Mouse (Mus musculus) neural tube, embryonic 13.5 days (tissue): ENCODE data around the gene Exoc6. TPM values are rescaled to one million over a fixed set of nuclear protein-coding genes. Genes with fewer than 3 reads are reported as not detected.

Source experiments
- ATAC-seq: fragments of 200-750 bp; cut with Nextera tagmentation; 2 replicates; pipeline ENCODE4 v1.8.0; 2017; ENCODE audit warnings: low read depth, mild to moderate bottlenecking, moderate TSS enrichment, moderate library complexity
- H3K27ac ChIP-seq: fragments of 300-500 bp; sonication (generic); replicated peaks from 2 replicates; pipeline ENCODE4 v1.5.1; 2015; ENCODE audit warnings: moderate library complexity, mild to moderate bottlenecking, inconsistent platforms
- H3K27me3 ChIP-seq: fragments of 300-500 bp; sonication (generic); 2 replicates; pipeline ENCODE4 v1.6.1; 2015; ENCODE audit warnings: mild to moderate bottlenecking, inconsistent platforms
- H3K36me3 ChIP-seq: fragments of 300-500 bp; sonication (generic); 2 replicates; pipeline ENCODE4 v1.6.1; 2015; ENCODE audit warnings: mild to moderate bottlenecking, inconsistent platforms
- H3K4me1 ChIP-seq: fragments of 300-500 bp; sonication (generic); replicated peaks from 2 replicates; pipeline ENCODE4 v1.6.1; 2015; ENCODE audit warnings: inconsistent platforms
- H3K4me2 ChIP-seq: fragments of 300-500 bp; sonication (generic); 2 replicates; pipeline ENCODE4 v1.6.1; 2015; ENCODE audit warnings: inconsistent platforms, mild to moderate bottlenecking, moderate library complexity
- H3K4me3 ChIP-seq: fragments of 300-500 bp; sonication (generic); 2 replicates; pipeline ENCODE4 v1.5.1; 2015; ENCODE audit warnings: mild to moderate bottlenecking, inconsistent platforms
- H3K9ac ChIP-seq: fragments of 300-500 bp; sonication (generic); 2 replicates; pipeline ENCODE4 v1.6.1; 2015; ENCODE audit warnings: moderate library complexity, mild to moderate bottlenecking, inconsistent platforms
- H3K9me3 ChIP-seq: fragments of 300-500 bp; sonication (generic); 2 replicates; pipeline ENCODE4 v1.6.1; 2016; ENCODE audit warnings: inconsistent platforms
- WGBS: fragments of 180-500 bp; shearing (Covaris S2); methylation state at CpG from one replicate; pipeline ENCODE4 v1.1.7; 2015; 5-methylcytosine and 5-hydroxymethylcytosine counted together
- polyA plus RNA-seq: library from polyadenylated mRNA; unstranded; fragments of >200 nt; fragmentation: Nextera tagmentation; extraction: Ambion mirVana; gene quantifications from 2 replicates; pipeline ENCODE4 v1.2.1, GENCODE M21; 2015

Exoc6 gene
- 14.7 and 16.3 TPM in 2 replicates for polyA plus RNA-seq

DNA sequence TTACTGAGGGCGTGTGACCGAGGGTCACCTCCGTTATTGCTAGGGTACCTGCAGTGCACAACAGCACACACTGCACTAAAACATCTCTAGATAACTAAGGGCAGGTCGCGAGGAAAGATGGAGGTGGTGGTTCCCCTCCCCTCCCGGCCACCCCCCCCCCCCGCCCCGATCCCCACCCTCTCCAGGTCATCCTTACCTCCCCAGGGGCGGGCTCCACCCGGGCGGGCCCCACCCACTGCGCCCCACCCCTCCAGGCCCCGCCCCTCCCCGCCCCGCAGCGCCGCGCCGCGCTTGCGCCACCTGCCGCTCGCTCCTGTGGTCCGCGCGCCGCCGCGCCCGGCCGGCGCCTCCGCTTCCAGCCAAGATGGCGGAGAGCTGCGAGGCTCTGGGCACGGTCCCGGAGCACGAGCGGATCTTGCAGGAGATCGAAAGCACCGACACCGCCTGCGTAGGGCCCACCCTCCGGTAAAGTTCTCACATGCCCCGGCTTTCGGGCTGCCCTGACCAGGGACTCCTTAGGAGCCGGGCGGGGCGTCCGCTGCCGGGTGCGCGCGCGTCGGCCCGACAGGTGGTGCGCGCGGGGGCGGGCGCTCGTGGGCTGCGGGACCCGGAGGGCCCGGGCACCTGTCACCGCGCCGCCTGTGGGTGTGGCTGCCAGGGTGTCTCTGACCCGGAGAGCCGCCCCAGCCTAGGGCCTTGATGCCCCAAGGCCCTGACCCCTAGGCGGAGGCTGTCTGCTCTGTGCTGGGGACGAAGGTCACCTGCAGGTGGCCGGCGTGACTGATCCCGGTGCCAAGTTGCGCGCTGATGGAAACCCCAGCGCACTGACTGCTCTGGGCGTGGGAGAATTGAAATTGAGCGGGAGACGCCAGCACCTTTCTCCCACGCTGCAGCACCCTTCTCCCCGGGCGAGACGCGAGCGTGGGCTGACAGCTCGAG, at the start of gene Exoc6:
Exoc6 (plus strand) TSS at position 318 of the 939 bp plus-strand sequence.
- peak; percentile 92 for ATAC-seq
- H3K9me3 ChIP-seq: no peaks in the 10 kb centered on the region
- peak within 1 kb of the TSS; percentile 95 for H3K4me2 ChIP-seq
- 0 out of 2 replicates have a peak, but pooled peaks cover 7% of the 10 kb centered on the region for H3K4me1 ChIP-seq
- H3K27ac ChIP-seq: peak within 1 kb of the TSS; percentile 75
- 1% methylated on average over 82 of the region's 89 CpGs for WGBS
- H3K27me3 ChIP-seq: peaks cover 27% of the 10 kb centered on the region
- peak within 1 kb of the TSS; percentile 79 for H3K4me3 ChIP-seq
- H3K36me3 ChIP-seq: no peaks in the 10 kb centered on the region
- H3K9ac ChIP-seq: peak within 1 kb of the TSS; percentile 80

DNA sequence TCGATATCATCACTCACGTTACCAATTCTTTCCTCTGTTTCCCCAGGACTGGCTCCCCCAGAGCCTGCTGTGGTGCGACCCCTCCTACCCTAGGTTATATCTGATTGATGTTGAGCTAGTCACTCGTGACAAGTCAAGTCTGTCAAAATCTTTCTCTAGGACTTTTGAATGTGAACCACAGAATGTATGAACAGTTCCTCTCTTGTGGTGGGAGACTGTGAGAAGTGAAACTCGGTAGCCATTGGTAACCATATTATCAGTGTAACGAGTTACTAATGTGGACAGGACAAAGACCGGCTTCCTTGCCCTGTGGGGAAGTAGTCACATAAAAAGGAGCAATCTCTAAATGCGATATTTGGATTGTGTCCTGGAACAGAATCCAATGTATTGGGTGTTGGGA, 47.2 kb upstream of the Exoc6 start:
- Histone ChIP-seq H3K36me3 (no peaks in the 10 kb centered on the region), H3K9ac (no peak overlapping the region), H3K9me3 (no peaks in the 10 kb centered on the region), H3K4me1 (no peaks in the 10 kb centered on the region), H3K4me2 (no peak overlapping the region), H3K4me3 (no peak overlapping the region), H3K27ac (no peak overlapping the region), H3K27me3 (no peaks in the 10 kb centered on the region)
- 86% methylated on average over 8 of the region's 8 CpGs for WGBS
- ATAC-seq: no peak

DNA sequence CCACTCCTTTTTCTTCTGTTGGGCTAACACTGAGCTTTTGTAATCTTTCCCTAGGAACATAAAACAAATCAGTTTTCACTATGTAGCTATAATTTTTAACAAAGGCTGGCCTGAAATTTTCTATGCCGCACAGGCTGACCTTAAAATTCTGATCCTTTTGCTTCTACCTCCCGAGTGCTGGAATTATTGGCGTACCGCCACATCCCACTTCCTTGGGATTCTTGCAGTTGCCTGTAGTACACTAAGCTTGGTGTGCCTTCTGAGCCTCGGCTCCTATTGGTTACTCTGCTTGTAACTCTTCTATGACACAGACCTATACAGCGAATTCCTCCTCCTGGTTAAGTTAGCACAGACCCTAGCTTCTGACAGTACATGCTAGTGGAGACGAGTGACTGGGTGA, 44.2 kb upstream of the Exoc6 start:
- H3K4me2 ChIP-seq: no peak overlapping the region
- no peaks in the 10 kb centered on the region for H3K36me3 ChIP-seq
- no peak overlapping the region for H3K4me3 ChIP-seq
- no peaks in the 10 kb centered on the region for H3K27me3 ChIP-seq
- whole genome bisulfite sequencing: 80% methylated on average over 7 of the region's 7 CpGs
- no peak for ATAC-seq
- H3K4me1 ChIP-seq: no peaks in the 10 kb centered on the region
- no peak overlapping the region for H3K9ac ChIP-seq
- no peaks in the 10 kb centered on the region for H3K9me3 ChIP-seq
- H3K27ac ChIP-seq: no peak overlapping the region

GRCm38 (mm10) chr19:37506614-37507013, 43.6 kb upstream of the Exoc6 start:
- Histone ChIP-seq H3K9ac (no peak overlapping the region), H3K27ac (no peak overlapping the region), H3K36me3 (no peaks in the 10 kb centered on the region), H3K4me3 (no peak overlapping the region), H3K4me2 (no peak overlapping the region), H3K4me1 (no peaks in the 10 kb centered on the region), H3K27me3 (no peaks in the 10 kb centered on the region), H3K9me3 (no peaks in the 10 kb centered on the region)
- ATAC-seq: no peak
- 67% methylated on average over 5 of the region's 5 CpGs for WGBS

GRCm38 (mm10) chr19:37509725-37510124, 40.5 kb upstream of the Exoc6 start:
- WGBS: 18% methylated on average over 11 of the region's 11 CpGs

GRCm38 (mm10) chr19:37514811-37515292, 35.4 kb upstream of the Exoc6 start:
- ATAC-seq: no peak
- Histone ChIP-seq H3K27me3 (no peaks in the 10 kb centered on the region), H3K27ac (no peak overlapping the region), H3K36me3 (no peaks in the 10 kb centered on the region), H3K4me2 (no peak overlapping the region), H3K4me1 (no peaks in the 10 kb centered on the region), H3K4me3 (no peak overlapping the region), H3K9me3 (no peaks in the 10 kb centered on the region), H3K9ac (no peak overlapping the region)
- WGBS: 66% methylated on average over 7 of the region's 7 CpGs

More at GRCm38 (mm10) chr19:37509725-37510124, 40.5 kb upstream of the Exoc6 start:
- H3K27me3 ChIP-seq: no peaks in the 10 kb centered on the region
- H3K36me3 ChIP-seq: no peaks in the 10 kb centered on the region
- H3K9me3 ChIP-seq: no peaks in the 10 kb centered on the region
- H3K4me3 ChIP-seq: no peak overlapping the region
- H3K4me2 ChIP-seq: no peak overlapping the region
- no peak overlapping the region for H3K27ac ChIP-seq
- ATAC-seq: no peak
- H3K9ac ChIP-seq: no peak overlapping the region
- H3K4me1 ChIP-seq: no peaks in the 10 kb centered on the region

- H3K4me2 ChIP-seq: no peak overlapping the region
- H3K4me3 ChIP-seq: no peak overlapping the region
- ATAC-seq: no peak
- H3K27me3 ChIP-seq: no peaks in the 10 kb centered on the region
- no peaks in the 10 kb centered on the region for H3K4me1 ChIP-seq
- no peak overlapping the region for H3K9ac ChIP-seq
- no peak overlapping the region for H3K27ac ChIP-seq
- H3K9me3 ChIP-seq: no peaks in the 10 kb centered on the region
- 88% methylated on average over 7 of the region's 7 CpGs for WGBS
- H3K36me3 ChIP-seq: no peaks in the 10 kb centered on the region
These were observed 32.8 kb upstream of the Exoc6 start for GRCm38 (mm10) chr19:37517419-37517818.

- Histone ChIP-seq H3K9ac (no peak overlapping the region), H3K4me3 (no peak overlapping the region), H3K27me3 (no peaks in the 10 kb centered on the region), H3K9me3 (no peaks in the 10 kb centered on the region), H3K4me1 (no peaks in the 10 kb centered on the region), H3K36me3 (no peaks in the 10 kb centered on the region), H3K27ac (no peak overlapping the region), H3K4me2 (no peak overlapping the region)
- ATAC-seq: no peak
- 61% methylated on average over 18 of the region's 18 CpGs for WGBS
These were observed 29.3 kb upstream of the Exoc6 start for GRCm38 (mm10) chr19:37520740-37521433.

DNA sequence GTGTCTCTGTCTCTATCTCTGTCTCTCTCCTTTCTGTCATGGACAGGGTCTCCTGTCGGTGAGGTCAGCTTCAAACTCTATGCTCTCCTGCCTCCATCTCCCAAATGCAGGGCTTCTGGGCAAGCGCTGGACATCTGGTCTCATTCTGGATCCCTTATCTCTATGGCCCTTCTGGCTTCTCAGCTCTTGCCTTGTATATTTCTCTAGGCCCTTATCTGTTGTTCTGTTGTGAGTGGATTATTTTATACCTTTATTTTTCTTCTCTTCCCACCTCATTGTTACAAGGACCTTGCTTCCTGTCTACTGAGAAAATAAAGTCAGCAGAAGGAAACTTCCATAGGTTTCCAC, 28.8 kb upstream of the Exoc6 start:
- no peak overlapping the region for H3K27ac ChIP-seq
- H3K27me3 ChIP-seq: no peaks in the 10 kb centered on the region
- H3K9ac ChIP-seq: no peak overlapping the region
- no peaks in the 10 kb centered on the region for H3K9me3 ChIP-seq
- no peak overlapping the region for H3K4me2 ChIP-seq
- no peaks in the 10 kb centered on the region for H3K36me3 ChIP-seq
- H3K4me3 ChIP-seq: no peak overlapping the region
- no peak for ATAC-seq
- H3K4me1 ChIP-seq: no peaks in the 10 kb centered on the region
- WGBS: 68% methylated on average over 2 of the region's 2 CpGs

GRCm38 (mm10) chr19:37523280-37524062, 26.7 kb upstream of the Exoc6 start:
- 81% methylated on average over 15 of the region's 15 CpGs for WGBS
- Histone ChIP-seq H3K9me3 (no peaks in the 10 kb centered on the region), H3K36me3 (no peaks in the 10 kb centered on the region), H3K4me3 (no peak overlapping the region), H3K27ac (no peak overlapping the region), H3K4me1 (no peaks in the 10 kb centered on the region), H3K9ac (no peak overlapping the region), H3K27me3 (no peaks in the 10 kb centered on the region), H3K4me2 (no peak overlapping the region)
- ATAC-seq: no peak

DNA sequence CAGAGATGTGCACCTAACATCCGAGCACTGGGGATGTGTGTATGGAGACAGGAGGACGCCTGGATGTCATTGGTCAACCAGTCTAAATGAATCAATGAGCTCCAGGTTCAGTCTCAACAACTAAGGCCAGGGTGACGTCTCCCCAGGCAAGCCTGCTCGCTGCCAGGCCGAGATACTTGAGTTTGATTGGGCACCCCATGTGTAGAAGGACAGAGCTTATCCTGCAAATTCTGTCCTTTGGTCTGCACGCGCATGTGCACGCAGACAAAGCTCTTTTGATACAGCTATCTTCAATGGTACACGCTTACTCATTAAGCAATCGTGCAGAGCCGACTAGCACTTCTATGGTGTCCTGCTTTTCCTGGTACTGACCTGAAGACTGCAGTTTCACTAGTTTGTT, 24.3 kb upstream of the Exoc6 start:
- Histone ChIP-seq H3K4me3 (no peak overlapping the region), H3K4me1 (no peaks in the 10 kb centered on the region), H3K4me2 (no peak overlapping the region), H3K27me3 (no peaks in the 10 kb centered on the region), H3K9ac (no peak overlapping the region), H3K27ac (no peak overlapping the region), H3K9me3 (no peaks in the 10 kb centered on the region), H3K36me3 (no peaks in the 10 kb centered on the region)
- no peak for ATAC-seq
- 90% methylated on average over 11 of the region's 11 CpGs for WGBS

- H3K4me1 ChIP-seq: no peaks in the 10 kb centered on the region
- ATAC-seq: no peak
- H3K4me2 ChIP-seq: no peak overlapping the region
- H3K27me3 ChIP-seq: no peaks in the 10 kb centered on the region
- no peak overlapping the region for H3K27ac ChIP-seq
- H3K4me3 ChIP-seq: no peak overlapping the region
- no peak overlapping the region for H3K9ac ChIP-seq
- no peaks in the 10 kb centered on the region for H3K9me3 ChIP-seq
- 44% methylated on average over 8 of the region's 8 CpGs for WGBS
- no peaks in the 10 kb centered on the region for H3K36me3 ChIP-seq
These were observed 23.4 kb upstream of the Exoc6 start for GRCm38 (mm10) chr19:37526768-37527167.
